Mouse (Mus musculus) C2C12 (cell line): ENCODE measurements at regions not wholly inside any gene's neighbourhood (a gene's known extent, or its start where the extent isn't known, plus 50 kb on each side); places are given as distances from the start of the nearest gene placed in this dataset.

Experiments
- H3K27me3 ChIP-seq: one replicate; pipeline ENCODE4 v1.6.1; 2011; ENCODE audit not compliant: control insufficient read depth, insufficient read depth, insufficient read length
- H3K36me3 ChIP-seq: one replicate; pipeline ENCODE4 v1.6.1; 2011; ENCODE audit not compliant: control insufficient read depth, insufficient read depth
- H3K4me3 ChIP-seq: one replicate; pipeline ENCODE4 v1.5.1; 2011; ENCODE audit warnings: mild to moderate bottlenecking, control low read depth; ENCODE audit not compliant: poor library complexity, insufficient read depth, severe bottlenecking
- H3K79me2 ChIP-seq: one replicate; pipeline ENCODE4 v1.6.1; 2011; ENCODE audit not compliant: control insufficient read depth, insufficient read depth
- H3K79me3 ChIP-seq: one replicate; pipeline ENCODE4 v1.6.1; 2011; ENCODE audit warnings: low read depth, control low read depth
- H3ac ChIP-seq: one replicate; pipeline ENCODE3; 2011; ENCODE audit warnings: low read depth; ENCODE audit not compliant: control insufficient read depth, insufficient read length
- CEBPB ChIP-seq: IDR thresholded peaks from one replicate; pipeline ENCODE4 v1.6.1; 2011; ENCODE audit warnings: low read depth, mild to moderate bottlenecking, control low read depth, moderate library complexity
- CTCF ChIP-seq: IDR thresholded peaks from one replicate; pipeline ENCODE4 v1.5.1; 2011; ENCODE audit not compliant: control insufficient read depth, insufficient read depth, insufficient read length
- FOSL1 ChIP-seq: IDR thresholded peaks from one replicate; pipeline ENCODE4 v1.8.0; 2011; ENCODE audit warnings: mild to moderate bottlenecking, low read length; ENCODE audit not compliant: poor library complexity, insufficient read depth, severe bottlenecking
- MAX ChIP-seq: IDR thresholded peaks from one replicate; pipeline ENCODE4 v1.6.1; 2011; ENCODE audit warnings: mild to moderate bottlenecking, control low read depth
- MYOD1 ChIP-seq: IDR thresholded peaks from one replicate; pipeline ENCODE4 v1.6.1; 2011; ENCODE audit warnings: low read depth; ENCODE audit not compliant: control insufficient read depth, insufficient read length
- MYOG ChIP-seq: IDR thresholded peaks from one replicate; pipeline ENCODE4 v1.6.1; 2011; ENCODE audit not compliant: control insufficient read depth, insufficient read length; ENCODE audit errors: extremely low read depth
- USF1 ChIP-seq: IDR thresholded peaks from one replicate; pipeline ENCODE4 v1.6.1; 2011; ENCODE audit warnings: low read depth, mild to moderate bottlenecking, control low read depth, moderate library complexity

DNA sequence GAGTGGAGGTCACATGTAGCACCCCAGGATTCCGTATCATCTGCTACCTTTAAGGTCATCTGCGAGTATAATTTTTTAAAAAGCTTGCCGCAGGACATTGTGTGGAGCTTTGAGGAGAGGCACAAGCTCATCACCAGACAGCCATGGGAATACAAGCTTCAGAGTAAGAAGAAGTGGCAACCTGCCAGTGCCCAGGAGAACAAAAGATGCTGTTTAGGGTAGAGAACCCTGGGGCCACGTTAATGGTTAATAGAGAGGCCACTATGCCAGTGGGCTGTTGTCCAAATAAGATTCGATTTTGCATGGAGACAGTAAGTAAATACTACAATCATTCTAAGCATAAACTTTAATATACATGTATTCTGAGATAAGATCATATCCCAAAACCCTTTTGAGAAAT, 450.0 kb upstream of the Nrp1 start:
- Histone ChIP-seq H3K4me3 (no peak overlapping the region), H3ac (no peak overlapping the region), H3K79me3 (no peaks in the 10 kb centered on the region), H3K79me2 (no peaks in the 10 kb centered on the region), H3K27me3 (no peaks in the 10 kb centered on the region), H3K36me3 (no peaks in the 10 kb centered on the region)
- TF ChIP-seq CTCF (no peak), CEBPB (no peak), MYOG (no peak), FOSL1 (no peak), USF1 (no peak), MYOD1 (no peak), MAX (no peak)

- no peaks in the 10 kb centered on the region for H3K79me2 ChIP-seq
- no peak for TF ChIP-seq CTCF
- TF ChIP-seq CEBPB, result no peak
- no peak for TF ChIP-seq MAX
- TF ChIP-seq MYOG, result no peak
- TF ChIP-seq USF1, result no peak
- no peak for TF ChIP-seq MYOD1
- TF ChIP-seq FOSL1, result no peak
Observed at GRCm38 (mm10) chr8:127909580-127909979, 448.8 kb upstream of the Nrp1 start.

GRCm38 (mm10) chr8:127914086-127914485, 444.3 kb upstream of the Nrp1 start:
- Histone ChIP-seq H3K79me3 (no peaks in the 10 kb centered on the region), H3K36me3 (no peaks in the 10 kb centered on the region), H3K27me3 (no peaks in the 10 kb centered on the region), H3K4me3 (no peak overlapping the region), H3ac (no peak overlapping the region), H3K79me2 (no peaks in the 10 kb centered on the region)
- no peak for TF ChIP-seq MAX
- TF ChIP-seq CEBPB, result no peak
- no peak for TF ChIP-seq FOSL1

More at GRCm38 (mm10) chr8:127909580-127909979, 448.8 kb upstream of the Nrp1 start:
- Histone ChIP-seq H3ac (no peak overlapping the region), H3K36me3 (no peaks in the 10 kb centered on the region), H3K79me3 (no peaks in the 10 kb centered on the region), H3K27me3 (no peaks in the 10 kb centered on the region), H3K4me3 (no peak overlapping the region)

GRCm38 (mm10) chr8:127914914-127915313, 443.5 kb upstream of the Nrp1 start:
- H3K79me3 ChIP-seq, result no peaks in the 10 kb centered on the region
- no peak overlapping the region for H3K4me3 ChIP-seq
- TF ChIP-seq FOSL1, result no peak
- TF ChIP-seq CEBPB, result no peak
- TF ChIP-seq USF1, result no peak
- no peak for TF ChIP-seq CTCF
- TF ChIP-seq MYOD1, result no peak
- TF ChIP-seq MYOG, result no peak
- H3K36me3 ChIP-seq, result no peaks in the 10 kb centered on the region
- no peaks in the 10 kb centered on the region for H3K27me3 ChIP-seq
- no peak overlapping the region for H3ac ChIP-seq
- H3K79me2 ChIP-seq, result no peaks in the 10 kb centered on the region

GRCm38 (mm10) chr8:127915591-127916028, 442.8 kb upstream of the Nrp1 start:
- H3K27me3 ChIP-seq, result no peaks in the 10 kb centered on the region
- TF ChIP-seq CEBPB, result no peak
- no peak for TF ChIP-seq MYOG
- TF ChIP-seq MYOD1, result no peak
- no peak for TF ChIP-seq FOSL1
- no peak for TF ChIP-seq MAX
- TF ChIP-seq USF1, result no peak
- no peak for TF ChIP-seq CTCF

DNA sequence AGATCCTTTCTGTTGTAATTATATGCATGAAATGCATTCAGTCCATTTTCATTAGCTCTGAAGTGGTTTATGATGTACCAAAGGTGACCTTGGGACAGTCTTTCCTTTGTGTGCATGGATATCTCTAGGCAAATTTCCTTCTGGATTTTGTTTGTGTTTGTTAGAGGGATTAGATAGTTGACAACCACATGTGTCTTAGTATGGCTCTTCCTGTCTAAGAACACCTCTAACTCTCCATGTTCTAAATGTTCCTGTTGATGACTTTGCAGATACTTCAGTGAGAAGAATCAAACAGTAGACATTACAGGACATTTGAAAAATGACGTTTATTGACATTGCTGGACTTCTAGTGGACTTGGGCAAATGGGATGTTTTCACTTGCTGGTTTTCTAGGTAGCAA, 436.5 kb upstream of the Nrp1 start:
- Histone ChIP-seq H3K27me3 (no peaks in the 10 kb centered on the region), H3K79me2 (no peaks in the 10 kb centered on the region), H3ac (no peak overlapping the region), H3K79me3 (no peaks in the 10 kb centered on the region), H3K4me3 (no peak overlapping the region), H3K36me3 (no peaks in the 10 kb centered on the region)
- TF ChIP-seq CTCF (no peak), MYOD1 (no peak)

More at GRCm38 (mm10) chr8:127915591-127916028, 442.8 kb upstream of the Nrp1 start:
- H3K79me2 ChIP-seq, result no peaks in the 10 kb centered on the region
- H3K36me3 ChIP-seq, result no peaks in the 10 kb centered on the region
- no peak overlapping the region for H3ac ChIP-seq
- no peak overlapping the region for H3K4me3 ChIP-seq
- H3K79me3 ChIP-seq, result no peaks in the 10 kb centered on the region
